Mouse (Mus musculus): Measurements from ENCODE around the gene Plaur.
A peak's percentile ranks its signal among the peaks of the same experiment; 100 is the strongest.
"Not testable (repeated sequence)": the region's sequence is repeated elsewhere in the genome, so short reads cannot be mapped to it uniquely, and the experiment has no call there.

Plaur gene

DNA sequence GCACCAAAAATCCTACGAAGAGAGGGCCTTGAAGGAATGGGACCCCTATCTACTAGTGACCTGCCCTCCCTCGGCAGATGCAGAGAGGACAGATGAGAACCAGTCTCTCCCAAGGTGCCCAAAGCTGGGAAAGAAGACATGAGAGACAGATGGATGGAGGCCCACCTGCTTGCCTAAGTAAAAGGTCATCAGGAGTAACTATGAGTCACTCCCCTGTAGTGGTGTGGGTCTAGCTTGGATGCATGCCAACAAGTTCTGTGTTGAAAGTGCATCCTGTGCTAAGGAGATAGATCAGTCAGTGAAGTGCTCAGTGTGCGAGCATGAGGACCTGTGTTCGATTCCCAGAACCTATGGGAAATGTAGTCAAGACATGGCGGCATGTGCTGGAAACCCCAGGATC, 16.6 kb downstream of the Plaur start:
- DNase-seq (ENCODE audit: low spot score) = no peak

GRCm38 (mm10) chr7:24479685-24480084, 17.4 kb downstream of the Plaur start:
- DNase-seq (ENCODE audit: low spot score) = no peak

- no peak for DNase-seq (ENCODE audit: low spot score)
Measured at GRCm38 (mm10) chr7:24480121-24480941, 18.0 kb downstream of the Plaur start.

- DNase-seq (ENCODE audit: low spot score) = no peak
Measured at GRCm38 (mm10) chr7:24480986-24481473, 18.7 kb downstream of the Plaur start.

DNA sequence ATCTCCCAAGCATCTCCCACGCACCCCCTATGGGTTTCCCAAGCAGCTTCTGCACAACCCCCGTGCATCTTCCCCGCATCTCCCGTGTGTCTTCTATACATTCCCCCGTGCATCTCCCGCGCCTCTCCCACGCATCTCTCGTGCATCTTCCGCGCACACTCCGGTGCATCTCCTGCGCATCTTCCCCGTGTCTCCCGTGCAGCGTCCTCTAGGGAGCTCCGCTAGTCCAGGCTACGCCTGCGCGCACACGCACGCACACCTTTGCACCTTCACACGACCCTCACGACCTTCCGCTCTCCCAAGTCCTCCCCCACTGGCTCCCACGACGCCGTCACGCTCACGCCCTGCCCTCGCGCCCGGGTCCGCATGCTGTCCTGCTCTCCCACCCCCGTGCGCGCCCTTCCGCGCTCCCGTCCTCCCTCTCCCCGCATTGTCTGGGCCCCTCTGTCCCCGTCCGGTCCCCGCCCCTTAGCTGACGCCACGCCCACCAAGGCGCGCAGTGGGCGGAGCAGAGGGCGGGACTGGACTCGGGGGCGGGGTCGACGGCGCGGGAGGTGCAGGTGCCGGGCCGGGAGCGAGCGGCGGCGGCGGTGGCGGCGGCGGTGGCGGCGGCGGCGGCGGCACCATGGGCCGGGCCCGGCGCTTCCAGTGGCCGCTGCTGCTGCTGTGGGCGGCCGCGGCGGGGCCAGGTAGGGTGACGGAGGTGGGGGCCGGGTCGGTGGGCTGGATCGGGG, 19.4 kb downstream of the Plaur start, which contains the start of gene Cadm4:
Gene Cadm4, plus strand, starts transcription at position 550 of the 734 bp plus-strand sequence.
- DNase-seq (ENCODE audit: low spot score) = peak; percentile 74

DNA sequence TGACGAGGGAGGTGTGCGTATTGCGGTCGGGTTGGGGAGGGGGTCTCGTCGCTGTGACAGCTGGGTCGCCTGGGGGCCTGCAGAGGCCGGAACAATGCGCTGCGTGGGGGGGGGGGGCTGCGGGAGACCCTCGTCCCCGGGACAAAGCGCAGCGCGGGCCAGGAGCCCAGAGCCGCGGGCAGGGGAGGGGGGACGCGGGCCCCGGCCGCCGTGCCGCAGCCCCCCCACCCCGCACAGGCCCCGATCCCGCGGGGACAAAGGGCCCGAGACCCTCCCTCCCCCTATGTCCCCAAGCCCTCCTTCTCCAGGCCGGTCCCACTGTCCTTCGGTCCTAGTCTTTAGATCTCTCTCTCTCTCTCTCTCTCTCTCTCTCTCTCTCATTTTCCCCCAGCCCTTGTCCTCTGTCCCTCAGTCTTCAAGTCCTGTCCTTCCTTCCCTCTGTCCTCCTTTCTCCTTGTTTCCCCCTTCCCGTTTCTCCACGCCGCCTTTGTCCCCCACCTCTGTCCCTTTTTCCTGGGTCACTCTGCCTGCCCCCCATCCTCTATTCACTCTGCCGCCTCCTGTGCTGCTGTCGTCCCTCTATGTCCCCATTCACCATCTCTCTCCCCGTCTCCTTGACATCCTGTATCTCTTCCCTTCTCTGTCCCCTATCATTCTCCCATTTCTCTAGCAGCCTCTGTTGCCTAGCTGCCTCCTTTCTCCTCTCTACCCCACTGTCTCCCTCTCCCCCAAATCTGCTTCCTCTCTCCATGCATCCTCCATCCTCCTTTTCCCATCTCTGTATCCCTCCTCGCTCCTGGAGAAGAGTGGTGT, 20.1 kb downstream of the Plaur start:
- DNase-seq (ENCODE audit: low spot score) = no peak

- not testable (repeated sequence) for DNase-seq (ENCODE audit: low spot score)
Measured at GRCm38 (mm10) chr7:24483291-24483690, 21.0 kb downstream of the Plaur start.

GRCm38 (mm10) chr7:24485481-24485880, 23.2 kb downstream of the Plaur start:
- DNase-seq (ENCODE audit: low spot score) = no peak

- no peak for DNase-seq (ENCODE audit: low spot score)
Measured at GRCm38 (mm10) chr7:24486654-24487130, 24.4 kb downstream of the Plaur start.

GRCm38 (mm10) chr7:24487403-24487802, 25.1 kb downstream of the Plaur start:
- no peak for DNase-seq (ENCODE audit: low spot score)

GRCm38 (mm10) chr7:24488303-24488702, 26.0 kb downstream of the Plaur start:
- no peak for DNase-seq (ENCODE audit: low spot score)

GRCm38 (mm10) chr7:24499856-24500577, 37.7 kb downstream of the Plaur start:
- DNase-seq (ENCODE audit: low spot score) = no peak

GRCm38 (mm10) chr7:24500929-24501328, 38.6 kb downstream of the Plaur start:
- no peak for DNase-seq (ENCODE audit: low spot score)

GRCm38 (mm10) chr7:24501492-24501891, 39.2 kb downstream of the Plaur start:
- no peak for DNase-seq (ENCODE audit: low spot score)

DNA sequence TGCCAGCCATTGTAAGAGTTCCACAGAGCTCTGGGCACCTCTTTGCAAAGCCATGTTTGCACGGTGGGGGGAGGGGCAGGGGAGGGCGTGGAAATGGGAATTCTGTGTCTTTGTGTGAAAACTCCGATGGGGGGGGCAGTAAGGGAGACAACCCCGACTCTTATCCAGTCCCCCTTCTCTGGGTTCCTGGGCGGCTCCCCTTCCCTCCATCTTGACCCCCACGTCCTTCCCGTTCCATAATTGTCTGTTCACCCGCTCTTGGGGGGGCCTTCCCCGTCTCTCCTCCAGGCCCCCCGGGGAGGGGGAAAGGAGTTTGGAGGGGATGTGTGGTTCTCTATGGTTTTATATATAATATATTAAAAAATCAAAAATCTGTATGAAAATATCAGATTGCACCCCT, 41.7 kb downstream of the Plaur start:
- DNase-seq (ENCODE audit: low spot score) = no peak

DNA sequence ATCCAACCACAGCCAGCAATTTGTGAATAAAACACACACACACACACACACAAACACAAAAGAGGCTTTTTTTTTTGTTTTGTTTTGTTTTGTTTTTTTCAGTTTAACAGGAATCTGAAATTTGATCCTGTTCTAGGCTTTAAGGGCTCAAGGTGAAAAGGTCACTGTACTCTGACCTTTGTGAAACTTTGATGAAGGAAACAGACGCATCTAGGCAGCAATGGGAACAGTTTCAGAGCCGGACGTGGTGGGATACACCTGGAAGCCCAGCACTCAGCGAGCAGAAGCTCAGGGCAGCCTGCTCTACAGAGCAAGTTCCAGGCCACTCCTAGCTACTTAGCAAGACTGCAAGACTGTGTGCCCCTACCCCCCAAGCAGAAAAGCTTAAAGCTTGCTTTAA, 42.6 kb downstream of the Plaur start:
- no peak for DNase-seq (ENCODE audit: low spot score)

- DNase-seq (ENCODE audit: low spot score) = no peak
Measured at GRCm38 (mm10) chr7:24505447-24506064, 43.3 kb downstream of the Plaur start.

- no peak for DNase-seq (ENCODE audit: low spot score)
Measured at GRCm38 (mm10) chr7:24506065-24506459, 43.8 kb downstream of the Plaur start.

DNA sequence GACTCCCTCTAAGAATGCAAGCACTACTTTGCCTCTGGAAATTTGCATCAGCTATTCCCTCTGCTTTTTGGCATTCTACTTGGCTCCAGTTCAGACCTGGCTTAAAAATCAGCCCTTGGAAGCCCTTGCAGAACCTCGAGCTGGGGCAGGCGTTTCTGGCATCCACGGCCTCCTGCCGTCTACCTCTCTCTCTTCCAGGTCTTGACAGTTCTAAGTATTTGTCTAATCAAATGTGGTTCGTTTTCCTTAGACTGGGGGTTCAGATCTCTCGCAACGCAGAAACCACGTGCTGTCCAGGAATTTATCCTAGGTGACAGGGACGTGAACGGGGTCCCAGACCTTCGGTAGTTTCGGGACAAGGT, 44.2 kb downstream of the Plaur start:
- no peak for DNase-seq (ENCODE audit: low spot score)

DNA sequence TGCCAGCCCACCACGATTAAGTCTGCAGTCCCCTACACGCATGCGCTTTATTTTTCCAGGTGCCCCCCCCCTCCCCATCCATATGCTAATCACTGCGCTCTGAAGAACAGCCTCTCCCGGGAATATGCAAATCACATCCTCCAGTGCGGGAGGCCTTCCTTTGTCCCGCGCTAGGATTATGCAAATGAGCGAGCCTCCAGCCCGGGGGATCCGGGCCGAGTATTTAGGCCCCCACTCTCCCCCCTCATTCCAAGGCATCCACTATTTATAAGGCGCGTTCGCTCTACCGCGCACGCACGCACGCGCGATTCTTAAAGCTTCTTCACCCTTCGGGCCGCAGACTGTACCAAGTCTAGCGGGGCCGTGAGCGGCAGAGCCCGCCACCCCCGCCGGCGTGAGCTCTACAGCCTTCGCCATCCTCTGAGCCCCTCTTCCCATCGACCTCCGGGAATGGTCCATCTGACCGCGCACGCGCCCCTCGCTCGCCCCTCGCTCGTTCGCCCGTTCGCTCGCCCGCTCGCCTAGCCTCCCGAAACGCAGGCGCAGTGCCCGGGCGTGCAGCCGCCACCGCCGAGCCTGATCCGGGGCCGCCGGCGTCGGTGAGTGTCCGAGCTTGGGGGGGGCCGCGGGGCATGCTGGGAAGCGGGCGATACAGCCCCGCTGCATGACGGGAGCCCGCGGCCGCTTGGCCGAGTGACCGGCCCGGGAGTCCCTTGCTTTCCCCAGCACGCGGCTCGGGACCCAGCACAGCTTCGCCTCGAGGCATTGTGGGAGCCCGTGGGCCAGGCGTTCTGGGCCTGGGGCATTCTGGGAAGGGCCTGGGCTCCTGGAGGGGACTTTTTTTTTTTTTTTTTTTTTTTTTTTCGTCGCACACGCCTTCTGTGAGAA, 44.8 kb downstream of the Plaur start, which contains the start of gene Zfp428:
Gene Zfp428, plus strand, starts transcription at position 169 of the 888 bp plus-strand sequence.
- DNase-seq (ENCODE audit: low spot score) = peak; percentile 75

All from ovary, postnatal 10 days (tissue).